Mouse (Mus musculus) stomach, postnatal 0 days (tissue): Measurements from ENCODE around the gene Pdlim7. TPM values are rescaled to one million over a fixed set of nuclear protein-coding genes. Genes with fewer than 3 reads are reported as not detected.
A peak's percentile ranks its signal among the peaks of the same experiment; 100 is the strongest.

Experiments
- ATAC-seq: fragments of 200-750 bp; cut with Nextera tagmentation; 2 replicates; pipeline ENCODE4 v1.8.0; 2017; ENCODE audit not compliant: low FRiP score, low TSS enrichment
- DNase-seq: peaks from one replicate; pipeline ENCODE4 v3.0.0-alpha.2; 2016; ENCODE audit warnings: low spot score
- H3K27ac ChIP-seq: fragments of 300-500 bp; sonication (generic); replicated peaks from 2 replicates; pipeline ENCODE4 v1.5.1; 2014; ENCODE audit warnings: mild to moderate bottlenecking, control low read depth
- H3K27me3 ChIP-seq: fragments of 300-500 bp; sonication (generic); 2 replicates; pipeline ENCODE4 v1.6.1; 2014; ENCODE audit warnings: low read length; ENCODE audit not compliant: control insufficient read depth, insufficient read depth
- H3K36me3 ChIP-seq: fragments of 300-500 bp; sonication (generic); 2 replicates; pipeline ENCODE4 v1.6.1; 2014; ENCODE audit warnings: low read length, mixed read lengths; ENCODE audit not compliant: control insufficient read depth, insufficient read depth
- H3K4me1 ChIP-seq: fragments of 300-500 bp; sonication (generic); replicated peaks from 2 replicates; pipeline ENCODE4 v1.6.1; 2014; ENCODE audit warnings: antibody characterized with exemption; ENCODE audit not compliant: control insufficient read depth, insufficient read depth
- H3K4me2 ChIP-seq: fragments of 300-500 bp; sonication (generic); replicated peaks from 2 replicates; pipeline ENCODE4 v1.6.1; 2014; ENCODE audit warnings: low read depth, mild to moderate bottlenecking, control low read depth, moderate library complexity
- H3K4me3 ChIP-seq: fragments of 300-500 bp; sonication (generic); 2 replicates; pipeline ENCODE4 v1.5.1; 2014; ENCODE audit warnings: low read depth, low read length, control low read depth
- H3K9ac ChIP-seq: fragments of 300-500 bp; sonication (generic); 2 replicates; pipeline ENCODE4 v1.6.1; 2014; ENCODE audit warnings: mild to moderate bottlenecking, low read length, control low read depth, mixed read lengths
- H3K9me3 ChIP-seq: fragments of 300-500 bp; sonication (generic); 2 replicates; pipeline ENCODE4 v1.6.1; 2016; ENCODE audit warnings: low read length; ENCODE audit not compliant: control insufficient read depth
- CTCF ChIP-seq: IDR thresholded peaks from 2 replicates; pipeline ENCODE4 v1.5.1; 2016; ENCODE audit warnings: antibody characterized with exemption, low read depth, mild to moderate bottlenecking, moderate library complexity
- EP300 ChIP-seq: optimal IDR thresholded peaks from 2 replicates; pipeline ENCODE3; 2016; ENCODE audit warnings: antibody characterized with exemption
- WGBS: fragments of 180-500 bp; shearing (Covaris S2); extraction: QIAGEN DNeasy Blood & Tissue Kit; methylation state at CpG from one replicate; pipeline ENCODE4 v1.1.7; 2014; 5-methylcytosine and 5-hydroxymethylcytosine counted together
- polyA plus RNA-seq: library from polyadenylated mRNA; unstranded; fragments of >200 nt; fragmentation: Nextera tagmentation; extraction: Ambion mirVana; gene quantifications from 2 replicates; pipeline ENCODE4 v1.2.1, GENCODE M21; 2015

The Pdlim7 gene
- polyA plus RNA-seq, 1 experiment from 2014 or later, result 193 TPM

DNA sequence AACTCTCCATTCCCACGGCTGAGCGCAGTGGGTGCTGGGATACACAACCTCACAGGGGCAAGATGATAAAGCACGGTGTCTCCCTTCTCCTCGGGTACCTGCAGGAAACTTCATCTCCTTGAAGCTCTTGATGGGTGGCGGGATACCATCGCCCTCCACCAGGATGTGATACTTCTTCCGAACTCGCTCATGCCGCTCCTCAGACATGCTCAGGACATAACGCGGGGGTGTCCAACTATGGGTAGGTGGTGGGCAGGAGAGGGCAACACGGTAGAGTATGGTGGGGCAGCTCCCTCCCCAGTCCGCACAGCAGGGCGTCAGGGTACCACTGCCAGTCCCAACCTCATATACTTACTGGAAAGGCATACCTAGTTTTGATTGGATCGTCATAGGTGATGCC lies 21.7 kb upstream of the Pdlim7 start:
- Histone ChIP-seq H3K27ac (no peak overlapping the region), H3K4me2 (peak overlapping the region; percentile 95), H3K9ac (no peak overlapping the region), H3K4me3 (peak overlapping the region; percentile 83; the same call in 1 of the 2 replicates), H3K4me1 (peaks cover 4% of the 10 kb centered on the region; the same call in 1 of the 2 replicates), H3K27me3 (no peaks in the 10 kb centered on the region), H3K9me3 (no peaks in the 10 kb centered on the region), H3K36me3 (peaks cover 32% of the 10 kb centered on the region)
- ATAC-seq (no peak), DNase-seq (no peak)
- TF ChIP-seq EP300 (no peak), CTCF (no peak)
- 91% methylated on average over 15 of the region's 15 CpGs for WGBS

DNA sequence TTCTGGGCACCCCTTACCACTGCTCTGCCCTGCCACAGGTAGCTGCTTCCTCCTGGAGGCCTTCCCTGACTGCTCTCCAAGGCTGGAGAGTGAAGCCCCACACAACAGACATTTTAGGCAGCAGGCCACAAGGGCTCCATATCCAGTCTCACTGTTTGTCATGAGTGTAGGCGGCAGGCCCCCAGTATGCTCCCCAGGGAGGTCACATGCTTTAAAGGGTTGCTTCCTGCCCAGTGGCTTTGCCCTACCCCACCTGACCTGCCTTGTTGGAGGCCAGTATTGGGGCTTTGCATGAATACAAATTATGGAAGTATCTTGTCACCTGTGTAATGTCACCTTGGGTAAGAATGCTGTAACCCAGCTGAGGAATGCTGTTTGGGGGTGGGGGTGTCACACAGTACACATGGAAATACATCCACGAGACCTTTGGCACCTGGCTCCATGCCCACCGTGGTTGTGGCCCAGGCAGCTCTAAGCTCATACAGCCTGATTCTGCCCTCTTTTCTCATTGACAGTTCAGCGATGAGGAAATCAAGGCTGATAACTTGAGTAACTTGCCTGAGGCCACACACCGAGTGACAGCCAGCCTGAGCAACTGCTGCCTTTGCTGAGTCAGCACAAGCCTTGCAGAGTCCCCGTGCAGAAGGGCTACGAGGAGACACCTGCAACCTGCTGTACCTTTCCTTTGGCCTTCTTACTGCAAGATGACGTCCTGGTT lies 15.9 kb upstream of the Pdlim7 start, which contains the start of gene Dok3:
Gene Dok3, minus strand, starts transcription at position 99 of the 718 bp plus-strand sequence.
- peaks cover 33% of the 10 kb centered on the region for H3K36me3 ChIP-seq
- TF ChIP-seq CTCF, result no peak
- TF ChIP-seq EP300, result no peak
- H3K4me2 ChIP-seq, result no peak within 1 kb of the TSS
- H3K4me1 ChIP-seq, result no peaks in the 10 kb centered on the region
- 76% methylated on average over 8 of the region's 8 CpGs for WGBS
- H3K4me3 ChIP-seq, result no peak within 1 kb of the TSS
- H3K9ac ChIP-seq, result no peak within 1 kb of the TSS
- H3K27me3 ChIP-seq, result no peaks in the 10 kb centered on the region
- no peaks in the 10 kb centered on the region for H3K9me3 ChIP-seq
- no peak for ATAC-seq
- no peak within 1 kb of the TSS for H3K27ac ChIP-seq
- no peak for DNase-seq

DNA sequence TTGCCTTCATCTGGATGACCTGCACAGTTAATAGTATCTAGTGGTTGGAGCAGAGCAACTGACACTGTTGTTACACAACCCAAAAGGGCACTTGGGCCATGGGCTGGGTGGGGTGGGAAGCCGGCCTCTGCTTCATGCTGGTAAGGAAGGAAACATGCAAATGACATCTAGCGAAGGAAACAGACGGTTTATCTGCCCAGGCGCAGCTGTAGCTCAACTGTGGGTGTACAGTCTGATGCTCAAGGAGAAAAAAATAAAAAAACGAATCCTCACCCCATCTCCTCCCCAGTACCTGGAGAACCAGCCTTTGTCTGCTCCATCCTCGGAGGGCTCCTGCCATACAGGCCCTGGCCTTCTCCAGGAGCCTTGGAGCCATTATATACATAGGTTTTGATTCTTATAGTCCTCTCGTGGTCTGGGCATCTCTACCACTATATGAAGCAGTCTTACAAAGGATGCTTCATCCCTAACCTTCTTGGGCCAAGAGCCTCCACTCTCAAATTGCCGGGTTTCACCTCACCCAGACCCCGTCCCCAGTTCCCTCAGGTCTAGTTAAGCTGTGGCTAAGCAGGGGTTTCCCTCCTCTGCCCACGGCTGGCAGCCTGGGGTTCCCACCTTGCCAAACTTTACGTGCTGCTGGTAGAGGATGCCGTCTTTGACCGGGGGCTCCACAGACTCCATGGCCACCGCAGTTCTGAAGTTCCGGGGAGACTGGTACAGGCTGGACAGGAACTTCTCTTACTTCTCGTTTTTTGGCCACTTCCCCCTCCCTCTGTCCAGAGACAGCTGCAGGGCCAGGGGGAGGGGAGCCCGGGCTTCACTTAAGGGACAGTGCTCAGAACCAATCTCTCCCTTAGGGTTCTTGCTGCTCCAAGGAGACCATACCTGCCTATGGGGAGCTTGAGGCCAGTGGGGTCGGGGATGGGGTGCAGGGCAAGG lies 14.6 kb upstream of the Pdlim7 start:
- no peak for ATAC-seq
- TF ChIP-seq EP300 (no peak), CTCF (no peak)
- WGBS, result 77% methylated on average over 18 of the region's 18 CpGs
- DNase-seq, result no peak
- Histone ChIP-seq H3K4me1 (no peaks in the 10 kb centered on the region), H3K9me3 (no peaks in the 10 kb centered on the region), H3K4me2 (no peak overlapping the region), H3K9ac (no peak overlapping the region), H3K27ac (no peak overlapping the region), H3K4me3 (no peak overlapping the region), H3K36me3 (peaks cover 24% of the 10 kb centered on the region), H3K27me3 (no peaks in the 10 kb centered on the region)

DNA sequence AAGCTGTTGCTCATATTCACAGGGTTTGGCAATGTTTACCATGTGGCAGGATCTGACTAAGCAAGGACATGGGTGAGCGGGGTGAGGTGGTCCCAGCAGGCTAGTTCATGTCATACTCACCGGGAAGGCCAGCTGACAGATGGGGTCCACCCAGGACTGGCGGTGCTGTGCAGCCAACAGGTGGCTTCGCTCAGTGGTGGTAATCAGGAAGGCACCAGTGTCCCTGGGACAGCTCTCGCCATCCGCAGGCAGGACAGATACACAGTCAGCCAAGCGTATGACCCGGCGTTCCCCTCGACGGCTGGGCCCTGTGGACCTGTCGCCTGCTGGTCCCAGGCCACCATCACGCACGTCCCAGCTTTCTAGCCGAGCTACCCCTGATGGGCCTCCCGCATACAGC lies 13.7 kb upstream of the Pdlim7 start:
- H3K27ac ChIP-seq, result no peak overlapping the region
- DNase-seq, result no peak
- peaks cover 21% of the 10 kb centered on the region for H3K36me3 ChIP-seq
- no peak for ATAC-seq
- H3K9me3 ChIP-seq, result no peaks in the 10 kb centered on the region
- no peaks in the 10 kb centered on the region for H3K27me3 ChIP-seq
- no peaks in the 10 kb centered on the region for H3K4me1 ChIP-seq
- no peak overlapping the region for H3K9ac ChIP-seq
- no peak overlapping the region for H3K4me2 ChIP-seq
- H3K4me3 ChIP-seq, result no peak overlapping the region
- TF ChIP-seq EP300, result no peak
- no peak for TF ChIP-seq CTCF
- WGBS, result 79% methylated on average over 16 of the region's 16 CpGs

DNA sequence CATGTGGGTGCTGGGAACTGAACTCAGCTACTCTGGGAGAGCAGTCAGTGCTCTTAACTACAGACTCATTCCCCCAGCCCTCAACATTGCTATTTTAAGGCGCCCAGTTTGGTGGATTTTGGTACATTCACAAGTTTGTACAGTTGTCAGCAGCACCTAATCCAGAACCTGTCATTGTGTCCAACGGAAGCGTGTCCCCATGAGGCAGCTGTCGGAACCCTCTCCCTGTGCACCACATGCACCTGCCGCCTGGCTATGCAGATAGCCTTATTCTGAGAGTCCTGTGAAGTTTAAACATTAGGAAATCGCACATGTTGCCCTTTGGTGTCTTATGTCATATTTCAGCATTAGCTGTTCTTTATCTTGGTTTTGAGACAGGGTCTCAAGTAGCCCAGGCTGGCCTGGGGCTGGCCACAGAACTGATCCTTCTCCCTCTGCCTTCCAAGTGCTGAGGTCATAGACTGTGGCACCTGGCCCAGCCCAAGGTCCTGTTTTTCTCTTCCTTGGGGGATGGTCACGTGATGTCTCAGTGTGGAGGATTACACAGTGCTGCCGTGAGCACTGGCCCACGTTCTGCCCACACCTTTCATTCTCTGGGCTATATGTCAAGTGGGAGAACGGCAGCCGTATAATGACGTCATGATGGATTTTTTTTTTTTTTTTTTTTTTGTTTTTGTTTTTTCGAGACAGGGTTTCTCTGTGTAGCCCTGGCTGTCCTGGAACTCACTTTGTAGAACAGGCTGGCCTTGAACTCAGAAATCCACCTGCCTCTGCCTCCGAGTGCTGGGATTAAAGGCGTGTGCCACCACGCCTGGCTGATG lies 12.5 kb upstream of the Pdlim7 start:
- Histone ChIP-seq H3K9ac (no peak overlapping the region), H3K27me3 (no peaks in the 10 kb centered on the region), H3K9me3 (no peaks in the 10 kb centered on the region), H3K36me3 (peaks cover 10% of the 10 kb centered on the region; the same call in 1 of the 2 replicates), H3K4me1 (no peaks in the 10 kb centered on the region), H3K4me2 (no peak overlapping the region), H3K4me3 (no peak overlapping the region), H3K27ac (no peak overlapping the region)
- TF ChIP-seq EP300 (no peak), CTCF (no peak)
- DNase-seq, result no peak
- 74% methylated on average over 16 of the region's 16 CpGs for WGBS
- ATAC-seq, result no peak
